Mouse (Mus musculus) embryonic facial prominence, embryonic 10.5 days (tissue): ENCODE results near the gene Tekt3. TPM values are rescaled to one million over a fixed set of nuclear protein-coding genes. Genes with fewer than 3 reads are reported as not detected.

Experiments used
- DNase-seq: peaks from one replicate; pipeline ENCODE4 v3.0.0-alpha.2; 2017; ENCODE audit warnings: low spot score
- H3K27ac ChIP-seq: fragments of 300-500 bp; sonication (generic); replicated peaks from 2 replicates; pipeline ENCODE4 v1.5.1; 2016; ENCODE audit warnings: mild to moderate bottlenecking
- H3K27me3 ChIP-seq: fragments of 300-500 bp; sonication (generic); replicated peaks from 2 replicates; pipeline ENCODE4 v1.6.1; 2016; ENCODE audit warnings: low read depth, mild to moderate bottlenecking; ENCODE audit not compliant: poor library complexity, severe bottlenecking
- H3K36me3 ChIP-seq: fragments of 300-500 bp; sonication (generic); replicated peaks from 2 replicates; pipeline ENCODE4 v1.6.1; 2016; ENCODE audit warnings: mild to moderate bottlenecking, moderate library complexity
- H3K4me1 ChIP-seq: fragments of 300-500 bp; sonication (generic); 2 replicates; pipeline ENCODE4 v1.6.1; 2016
- H3K4me3 ChIP-seq: fragments of 300-500 bp; sonication (generic); 2 replicates; pipeline ENCODE4 v1.5.1; 2016; ENCODE audit warnings: mild to moderate bottlenecking, moderate library complexity
- H3K9me3 ChIP-seq: fragments of 300-500 bp; sonication (generic); 2 replicates; pipeline ENCODE4 v1.6.1; 2016; ENCODE audit warnings: mild to moderate bottlenecking
- WGBS: fragments of 180-500 bp; shearing (Covaris S2); methylation state at CpG from one replicate; pipeline ENCODE4 v1.1.7; 2016; 5-methylcytosine and 5-hydroxymethylcytosine counted together
- polyA plus RNA-seq: library from polyadenylated mRNA; unstranded; fragments of >200 nt; fragmentation: Nextera tagmentation; extraction: Ambion mirVana; gene quantifications from 2 replicates; pipeline ENCODE4 v1.2.1, GENCODE M21; 2016

The Tekt3 gene
- polyA plus RNA-seq, 1 experiment from 2014 or later = not detected

GRCm38 (mm10) chr11:63035420-63036211 lies 25.8 kb upstream of the Tekt3 start:
- H3K9me3 ChIP-seq = no peaks in the 10 kb centered on the region
- H3K4me1 ChIP-seq = peaks cover 11% of the 10 kb centered on the region
- no peak overlapping the region for H3K4me3 ChIP-seq
- H3K36me3 ChIP-seq = no peaks in the 10 kb centered on the region
- H3K27ac ChIP-seq = no peak overlapping the region
- no peaks in the 10 kb centered on the region for H3K27me3 ChIP-seq
- no peak for DNase-seq
- 87% methylated on average over 11 of the region's 11 CpGs for WGBS

- H3K27ac ChIP-seq = peak overlapping the region; percentile 65
- H3K36me3 ChIP-seq = no peaks in the 10 kb centered on the region
- no peak overlapping the region for H3K4me3 ChIP-seq
- H3K9me3 ChIP-seq = no peaks in the 10 kb centered on the region
- H3K27me3 ChIP-seq = no peaks in the 10 kb centered on the region
- WGBS = 34% methylated on average over 12 of the region's 12 CpGs
- DNase-seq = peak; percentile 38
- H3K4me1 ChIP-seq = peaks cover 13% of the 10 kb centered on the region
Observed at GRCm38 (mm10) chr11:63040002-63040661, 21.3 kb upstream of the Tekt3 start.

GRCm38 (mm10) chr11:63045771-63046170 lies 15.7 kb upstream of the Tekt3 start:
- no peaks in the 10 kb centered on the region for H3K27me3 ChIP-seq
- whole genome bisulfite sequencing = 83% methylated on average over 3 of the region's 3 CpGs
- H3K27ac ChIP-seq = no peak overlapping the region
- H3K9me3 ChIP-seq = no peaks in the 10 kb centered on the region
- no peaks in the 10 kb centered on the region for H3K36me3 ChIP-seq
- H3K4me3 ChIP-seq = no peak overlapping the region
- H3K4me1 ChIP-seq = peaks cover 13% of the 10 kb centered on the region
- DNase-seq = no peak

- Histone ChIP-seq H3K27me3 (no peaks in the 10 kb centered on the region), H3K27ac (no peak overlapping the region), H3K4me3 (no peak overlapping the region), H3K4me1 (peaks cover 11% of the 10 kb centered on the region), H3K9me3 (no peaks in the 10 kb centered on the region), H3K36me3 (no peaks in the 10 kb centered on the region)
- WGBS = 81% methylated on average over 8 of the region's 8 CpGs
- no peak for DNase-seq
Observed at GRCm38 (mm10) chr11:63046380-63046779, 15.1 kb upstream of the Tekt3 start.

GRCm38 (mm10) chr11:63050362-63050932 lies 11.0 kb upstream of the Tekt3 start:
- Histone ChIP-seq H3K4me3 (no peak overlapping the region), H3K27ac (no peak overlapping the region), H3K9me3 (no peaks in the 10 kb centered on the region), H3K36me3 (no peaks in the 10 kb centered on the region), H3K4me1 (peaks cover 11% of the 10 kb centered on the region), H3K27me3 (no peaks in the 10 kb centered on the region)
- WGBS = 91% methylated on average over 6 of the region's 6 CpGs
- DNase-seq = no peak

- 88% methylated on average over 7 of the region's 7 CpGs for WGBS
- DNase-seq = no peak
- Histone ChIP-seq H3K27me3 (no peaks in the 10 kb centered on the region), H3K9me3 (no peaks in the 10 kb centered on the region), H3K4me1 (peaks cover 11% of the 10 kb centered on the region), H3K4me3 (no peak overlapping the region), H3K27ac (no peak overlapping the region), H3K36me3 (no peaks in the 10 kb centered on the region)
Observed at GRCm38 (mm10) chr11:63051041-63051440, 10.4 kb upstream of the Tekt3 start.

- WGBS = 96% methylated on average over 10 of the region's 10 CpGs
- H3K27ac ChIP-seq = no peak overlapping the region
- peaks cover 4% of the 10 kb centered on the region for H3K4me1 ChIP-seq
Observed at GRCm38 (mm10) chr11:63051996-63052395, 9.5 kb upstream of the Tekt3 start.

GRCm38 (mm10) chr11:63055596-63055995 lies 5.9 kb upstream of the Tekt3 start:
- peaks cover 2% of the 10 kb centered on the region; the same call in 1 of the 2 replicates for H3K27me3 ChIP-seq
- H3K27ac ChIP-seq = no peak overlapping the region
- 92% methylated on average over 7 of the region's 7 CpGs for WGBS
- H3K4me3 ChIP-seq = no peak overlapping the region
- peaks cover 4% of the 10 kb centered on the region; the same call in 1 of the 2 replicates for H3K4me1 ChIP-seq
- H3K9me3 ChIP-seq = no peaks in the 10 kb centered on the region
- H3K36me3 ChIP-seq = no peaks in the 10 kb centered on the region
- DNase-seq = no peak

More at GRCm38 (mm10) chr11:63051996-63052395, 9.5 kb upstream of the Tekt3 start:
- no peaks in the 10 kb centered on the region for H3K36me3 ChIP-seq
- H3K4me3 ChIP-seq = no peak overlapping the region
- no peaks in the 10 kb centered on the region for H3K9me3 ChIP-seq
- no peaks in the 10 kb centered on the region for H3K27me3 ChIP-seq
- DNase-seq = no peak

GRCm38 (mm10) chr11:63058375-63058952 lies 3.0 kb upstream of the Tekt3 start:
- Histone ChIP-seq H3K4me3 (no peak overlapping the region), H3K9me3 (no peaks in the 10 kb centered on the region), H3K36me3 (no peaks in the 10 kb centered on the region), H3K4me1 (peaks cover 9% of the 10 kb centered on the region), H3K27ac (no peak overlapping the region), H3K27me3 (peaks cover 12% of the 10 kb centered on the region)
- DNase-seq = no peak
- 78% methylated on average over 5 of the region's 5 CpGs for WGBS

- Histone ChIP-seq H3K9me3 (no peaks in the 10 kb centered on the region), H3K4me1 (peaks cover 9% of the 10 kb centered on the region), H3K4me3 (no peak overlapping the region), H3K27ac (no peak overlapping the region), H3K27me3 (peaks cover 12% of the 10 kb centered on the region), H3K36me3 (no peaks in the 10 kb centered on the region)
- 96% methylated on average over 1 of the region's 1 CpGs for WGBS
- DNase-seq = no peak
Observed at GRCm38 (mm10) chr11:63059911-63060310, 1.5 kb upstream of the Tekt3 start.

- no peak overlapping the region for H3K4me3 ChIP-seq
- no peaks in the 10 kb centered on the region for H3K9me3 ChIP-seq
- no peak overlapping the region for H3K27ac ChIP-seq
- peaks cover 6% of the 10 kb centered on the region for H3K4me1 ChIP-seq
- H3K27me3 ChIP-seq = peaks cover 3% of the 10 kb centered on the region; the same call in 1 of the 2 replicates
- DNase-seq = no peak
- no peaks in the 10 kb centered on the region for H3K36me3 ChIP-seq
- 83% methylated on average over 1 of the region's 1 CpGs for WGBS
Observed at GRCm38 (mm10) chr11:63066526-63066925, 5.1 kb downstream of the Tekt3 start.

- H3K4me1 ChIP-seq = peaks cover 3% of the 10 kb centered on the region; the same call in 1 of the 2 replicates
- no peaks in the 10 kb centered on the region for H3K9me3 ChIP-seq
- no peaks in the 10 kb centered on the region for H3K36me3 ChIP-seq
- H3K27ac ChIP-seq = no peak overlapping the region
- WGBS = 93% methylated on average over 17 of the region's 17 CpGs
- DNase-seq = no peak
- no peak overlapping the region for H3K4me3 ChIP-seq
- H3K27me3 ChIP-seq = no peaks in the 10 kb centered on the region
Observed at GRCm38 (mm10) chr11:63070081-63070480, 8.6 kb downstream of the Tekt3 start.
